Mouse (Mus musculus) heart, embryonic 12.5 days (tissue): ENCODE measurements around the gene Gm47985. TPM values are rescaled to one million over a fixed set of nuclear protein-coding genes. Genes with fewer than 3 reads are reported as not detected.
"Not testable (repeated sequence)": the region's sequence is repeated elsewhere in the genome, so short reads cannot be mapped to it uniquely, and the experiment has no call there.

ENCODE experiments used
- ATAC-seq: fragments of 200-750 bp; cut with Nextera tagmentation; 2 replicates; pipeline ENCODE4 v1.8.0; 2017; ENCODE audit warnings: moderate TSS enrichment, moderate library complexity; ENCODE audit not compliant: insufficient number of reproducible peaks, low FRiP score
- H3K27ac ChIP-seq: fragments of 300-500 bp; sonication (generic); 2 replicates; pipeline ENCODE4 v1.5.1; 2016; ENCODE audit warnings: mild to moderate bottlenecking, moderate library complexity; ENCODE audit not compliant: poor library complexity, severe bottlenecking
- H3K27me3 ChIP-seq: fragments of 300-500 bp; sonication (generic); replicated peaks from 2 replicates; pipeline ENCODE4 v1.6.1; 2016; ENCODE audit warnings: mild to moderate bottlenecking, moderate library complexity
- H3K36me3 ChIP-seq: fragments of 300-500 bp; sonication (generic); 2 replicates; pipeline ENCODE4 v1.6.1; 2016; ENCODE audit warnings: mild to moderate bottlenecking, moderate library complexity
- H3K4me1 ChIP-seq: fragments of 300-500 bp; sonication (generic); replicated peaks from 2 replicates; pipeline ENCODE4 v1.6.1; 2016; ENCODE audit warnings: mild to moderate bottlenecking
- H3K4me2 ChIP-seq: fragments of 300-500 bp; sonication (generic); 2 replicates; pipeline ENCODE4 v1.6.1; 2016; ENCODE audit warnings: mild to moderate bottlenecking, moderate library complexity
- H3K4me3 ChIP-seq: fragments of 300-500 bp; sonication (generic); 2 replicates; pipeline ENCODE4 v1.5.1; 2016; ENCODE audit warnings: mild to moderate bottlenecking
- H3K9ac ChIP-seq: fragments of 300-500 bp; sonication (generic); 2 replicates; pipeline ENCODE4 v1.6.1; 2016; ENCODE audit warnings: mild to moderate bottlenecking, moderate library complexity
- H3K9me3 ChIP-seq: fragments of 300-500 bp; sonication (generic); replicated peaks from 2 replicates; pipeline ENCODE4 v1.6.1; 2016; ENCODE audit warnings: mild to moderate bottlenecking, moderate library complexity
- WGBS: fragments of 180-500 bp; shearing (Covaris S2); methylation state at CpG from one replicate; pipeline ENCODE4 v1.1.7; 2016; 5-methylcytosine and 5-hydroxymethylcytosine counted together
- polyA plus RNA-seq: library from polyadenylated mRNA; unstranded; fragments of >200 nt; fragmentation: Nextera tagmentation; extraction: Ambion mirVana; gene quantifications from 2 replicates; pipeline ENCODE4 v1.2.1, GENCODE M21; 2016

Gene Gm47985
- polyA plus RNA-seq, 1 experiment from 2014 or later, result 3.1 TPM

DNA sequence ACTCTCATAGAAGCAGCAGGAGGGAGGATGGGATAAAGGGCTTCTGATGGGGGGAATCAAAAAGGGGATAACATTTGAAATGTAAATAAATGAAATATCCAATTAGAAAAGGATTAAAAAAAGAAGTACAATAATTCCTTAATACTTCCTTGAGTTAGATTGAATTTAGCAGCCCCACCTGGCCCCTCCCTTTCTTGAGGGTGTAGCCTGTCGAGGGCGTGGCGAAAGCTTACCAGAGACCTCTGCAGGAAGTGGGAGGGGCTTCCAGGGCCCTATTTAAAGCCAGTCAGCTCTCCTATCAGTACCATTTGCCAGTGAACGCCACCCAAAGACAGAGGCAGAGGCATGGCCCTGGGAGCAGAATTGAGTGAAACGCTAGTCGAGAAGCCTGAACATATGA, 21.5 kb downstream of the Gm47985 start, which contains the start of gene 3110040M04Rik:
3110040M04Rik (plus strand) TSS at position 304 of the 400 bp plus-strand sequence.
- not testable (repeated sequence) for ATAC-seq, H3K4me3 ChIP-seq, H3K27ac ChIP-seq, H3K9ac ChIP-seq, H3K27me3 ChIP-seq, H3K4me1 ChIP-seq, H3K36me3 ChIP-seq, H3K4me2 ChIP-seq, H3K9me3 ChIP-seq
- no CpG with 5 or more reads among the region's 6 CpGs for WGBS

DNA sequence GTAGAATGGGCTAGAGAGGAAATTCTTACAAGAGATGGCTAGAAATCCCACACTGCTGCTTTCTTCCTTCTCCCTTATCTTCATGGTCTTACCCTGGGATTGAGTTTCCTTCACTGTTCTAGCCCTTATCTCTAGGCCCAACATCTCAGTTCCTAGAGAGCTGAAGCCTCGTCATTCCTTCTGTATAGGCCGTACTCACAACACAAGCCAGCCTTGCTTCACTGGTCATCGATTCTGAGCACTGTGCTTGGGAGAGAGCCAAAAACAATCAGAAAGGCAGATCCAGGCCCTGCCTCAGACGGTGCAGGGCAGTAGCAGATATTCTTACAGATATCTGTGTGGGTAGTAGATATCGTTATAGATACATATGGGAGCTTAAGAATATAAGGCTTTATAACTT, 26.2 kb downstream of the Gm47985 start:
- H3K4me2 ChIP-seq, H3K4me3 ChIP-seq, H3K4me1 ChIP-seq, H3K27me3 ChIP-seq, H3K27ac ChIP-seq, H3K9ac ChIP-seq, H3K36me3 ChIP-seq, H3K9me3 ChIP-seq: not testable (repeated sequence)
- 38% methylated on average over 4 of the region's 5 CpGs for whole genome bisulfite sequencing
- peak; percentile 66; the same call in 1 of the 2 replicates for ATAC-seq

DNA sequence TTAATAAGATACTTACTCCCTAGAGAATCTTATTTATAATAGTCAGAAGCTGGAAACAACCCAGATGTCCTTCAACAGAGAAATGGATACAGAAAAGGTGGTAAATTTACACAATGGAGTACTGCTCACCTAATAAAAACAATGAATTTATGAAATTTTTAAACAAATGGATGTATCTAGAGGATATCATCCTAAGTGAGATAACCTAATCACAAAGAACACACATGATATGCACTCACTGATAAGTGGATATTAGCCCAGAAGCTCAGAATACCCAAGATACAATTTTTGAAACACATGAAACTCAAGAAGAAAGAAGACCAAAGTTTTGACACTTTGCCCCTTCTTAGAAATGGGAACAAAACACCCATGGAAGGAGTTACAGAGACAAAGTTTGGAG, 26.6 kb downstream of the Gm47985 start:
- not testable (repeated sequence) for H3K36me3 ChIP-seq, H3K9me3 ChIP-seq, H3K4me3 ChIP-seq, H3K4me2 ChIP-seq, H3K27me3 ChIP-seq, H3K27ac ChIP-seq, H3K4me1 ChIP-seq, H3K9ac ChIP-seq
- peak; percentile 48; the same call in 1 of the 2 replicates for ATAC-seq

DNA sequence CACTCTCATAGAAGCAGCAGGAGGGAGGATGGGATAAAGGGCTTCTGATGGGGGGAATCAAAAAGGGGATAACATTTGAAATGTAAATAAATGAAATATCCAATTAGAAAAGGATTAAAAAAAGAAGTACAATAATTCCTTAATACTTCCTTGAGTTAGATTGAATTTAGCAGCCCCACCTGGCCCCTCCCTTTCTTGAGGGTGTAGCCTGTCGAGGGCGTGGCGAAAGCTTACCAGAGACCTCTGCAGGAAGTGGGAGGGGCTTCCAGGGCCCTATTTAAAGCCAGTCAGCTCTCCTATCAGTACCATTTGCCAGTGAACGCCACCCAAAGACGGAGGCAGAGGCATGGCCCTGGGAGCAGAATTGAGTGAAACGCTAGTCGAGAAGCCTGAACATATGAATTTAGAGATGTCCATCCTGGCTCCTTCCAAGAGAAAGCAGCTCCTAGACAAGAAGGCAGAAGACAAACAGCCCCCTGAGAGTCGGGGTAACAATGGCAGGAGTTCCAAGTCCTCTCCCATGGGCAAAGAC, 27.6 kb downstream of the Gm47985 start, which contains the start of gene Gm47996:
Gm47996 (plus strand) TSS at position 308 of the 532 bp plus-strand sequence.
- not testable (repeated sequence) for H3K27ac ChIP-seq, H3K4me3 ChIP-seq, H3K27me3 ChIP-seq, H3K4me2 ChIP-seq, H3K9ac ChIP-seq, ATAC-seq, H3K4me1 ChIP-seq, H3K9me3 ChIP-seq, H3K36me3 ChIP-seq
- WGBS, result 74% methylated on average over 6 of the region's 8 CpGs

DNA sequence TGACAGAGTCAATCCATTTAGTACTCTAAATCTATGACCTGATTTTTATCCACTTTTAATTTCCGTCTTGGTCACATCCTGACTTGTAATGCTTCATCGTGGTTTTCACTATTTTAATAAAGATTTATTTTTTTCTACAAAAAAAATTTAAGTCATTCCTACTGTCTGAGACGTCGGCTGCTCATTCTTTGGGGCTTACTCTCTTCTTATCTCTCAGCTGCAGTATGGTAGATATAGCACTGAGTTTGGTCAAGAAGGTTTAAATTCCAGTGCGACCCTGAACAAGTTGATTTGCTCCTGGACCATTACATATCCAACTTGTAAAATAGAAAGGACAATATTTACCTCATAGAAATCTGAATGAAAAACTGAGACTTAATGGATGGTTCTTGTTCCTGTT, 29.3 kb downstream of the Gm47985 start:
- not testable (repeated sequence) for H3K9ac ChIP-seq, H3K27ac ChIP-seq, ATAC-seq, H3K9me3 ChIP-seq, H3K4me1 ChIP-seq, H3K36me3 ChIP-seq, H3K4me2 ChIP-seq, H3K27me3 ChIP-seq, H3K4me3 ChIP-seq
- WGBS, result 57% methylated on average over 5 of the region's 5 CpGs

DNA sequence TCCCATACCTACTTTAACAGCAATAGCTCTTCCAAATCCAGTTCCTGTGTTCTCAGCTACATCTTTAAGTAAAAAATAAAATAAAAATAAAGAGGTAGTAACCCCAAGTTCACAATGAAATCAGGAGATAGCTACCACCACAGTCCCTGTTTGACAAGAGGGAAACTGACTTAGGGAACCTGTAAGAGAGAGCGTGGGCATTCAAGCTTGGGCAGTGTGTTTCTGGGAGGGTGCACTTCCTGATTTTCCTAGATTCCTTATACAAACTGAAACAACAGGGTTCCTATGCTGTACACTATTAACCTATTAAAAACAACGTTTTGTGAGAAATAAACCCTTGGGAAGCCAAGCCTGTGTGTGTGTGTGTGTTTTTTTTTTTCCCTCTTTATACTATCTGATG, 32.5 kb downstream of the Gm47985 start:
- Histone ChIP-seq H3K4me2 (no peak overlapping the region), H3K4me3 (no peak overlapping the region), H3K9ac (no peak overlapping the region), H3K4me1 (0 out of 2 replicates have a peak, but pooled peaks cover 5% of the 10 kb centered on the region), H3K27me3 (no peaks in the 10 kb centered on the region), H3K27ac (no peak overlapping the region), H3K9me3 (no peaks in the 10 kb centered on the region), H3K36me3 (no peaks in the 10 kb centered on the region)
- no peak for ATAC-seq
- WGBS, result 74% methylated on average over 2 of the region's 2 CpGs

DNA sequence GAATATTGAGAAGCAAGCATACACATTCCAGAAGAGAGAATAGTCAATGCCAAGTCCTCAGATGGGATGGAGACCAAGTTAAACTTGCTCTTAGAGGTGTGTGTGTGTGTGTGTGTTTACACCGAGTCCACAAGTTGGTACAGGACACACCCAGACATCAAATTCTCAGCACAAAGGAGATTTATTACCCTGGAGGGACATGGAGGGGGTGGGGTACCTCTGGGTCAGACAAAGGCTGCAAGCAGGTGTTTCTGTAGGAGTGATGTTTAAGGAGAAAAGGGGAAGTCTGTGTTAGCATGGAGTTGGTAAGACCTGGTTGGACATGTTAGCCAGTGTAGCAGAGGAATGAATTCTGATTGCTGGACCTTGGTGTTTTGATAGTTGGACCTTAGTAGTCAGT, 33.6 kb downstream of the Gm47985 start:
- no peaks in the 10 kb centered on the region for H3K9me3 ChIP-seq
- H3K4me2 ChIP-seq, result no peak overlapping the region
- H3K4me1 ChIP-seq, result 0 out of 2 replicates have a peak, but pooled peaks cover 5% of the 10 kb centered on the region
- WGBS, result 81% methylated on average over 1 of the region's 1 CpGs
- ATAC-seq, result no peak
- no peak overlapping the region for H3K27ac ChIP-seq
- no peaks in the 10 kb centered on the region for H3K36me3 ChIP-seq
- H3K4me3 ChIP-seq, result no peak overlapping the region
- H3K27me3 ChIP-seq, result no peaks in the 10 kb centered on the region
- no peak overlapping the region for H3K9ac ChIP-seq

DNA sequence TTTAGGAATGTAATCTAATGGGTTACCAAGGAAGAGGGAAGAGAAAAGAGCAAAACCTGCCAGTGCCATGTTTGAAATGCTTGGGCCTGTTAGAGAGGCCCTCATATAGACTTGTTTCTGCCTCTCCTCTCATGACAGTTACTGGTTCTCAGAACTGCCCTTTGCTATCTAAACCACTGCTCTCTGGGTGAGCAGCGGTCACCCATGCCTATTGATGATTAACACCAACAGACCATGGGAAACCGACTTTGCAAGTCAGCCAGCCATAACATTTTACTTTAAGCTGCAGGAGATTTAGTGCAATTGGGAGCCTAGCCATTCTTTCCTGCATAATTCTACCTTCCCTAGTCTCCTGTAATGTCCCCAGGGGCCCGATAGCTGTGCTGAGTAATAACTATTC, 34.1 kb downstream of the Gm47985 start:
- no peak overlapping the region for H3K4me2 ChIP-seq
- 0 out of 2 replicates have a peak, but pooled peaks cover 5% of the 10 kb centered on the region for H3K4me1 ChIP-seq
- 71% methylated on average over 3 of the region's 3 CpGs for WGBS
- no peak overlapping the region for H3K27ac ChIP-seq
- no peaks in the 10 kb centered on the region for H3K36me3 ChIP-seq
- no peaks in the 10 kb centered on the region for H3K27me3 ChIP-seq
- H3K9ac ChIP-seq, result no peak overlapping the region
- H3K9me3 ChIP-seq, result no peaks in the 10 kb centered on the region
- ATAC-seq, result no peak
- H3K4me3 ChIP-seq, result no peak overlapping the region

DNA sequence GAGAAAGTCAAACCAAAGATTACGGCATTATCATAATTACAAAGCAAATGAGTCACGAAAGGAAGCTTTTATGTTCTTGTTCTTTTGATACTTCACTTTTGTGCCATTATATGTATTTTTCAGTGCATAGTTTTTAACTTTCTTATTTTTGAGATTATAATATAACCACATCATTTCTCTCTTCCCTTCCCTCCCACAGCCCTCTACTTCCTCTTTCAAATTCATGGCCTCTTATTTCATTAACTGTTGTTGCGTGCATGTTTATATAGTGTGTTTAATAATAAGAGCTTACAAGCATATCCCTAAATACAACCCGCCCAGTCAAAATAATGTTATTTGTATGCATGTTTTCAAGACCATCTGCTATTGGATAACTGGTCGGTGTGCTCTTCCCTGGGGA, 36.7 kb downstream of the Gm47985 start:
- Histone ChIP-seq H3K4me2 (no peak overlapping the region), H3K4me1 (peaks cover 16% of the 10 kb centered on the region), H3K36me3 (no peaks in the 10 kb centered on the region), H3K27me3 (no peaks in the 10 kb centered on the region), H3K4me3 (no peak overlapping the region), H3K9me3 (no peaks in the 10 kb centered on the region), H3K9ac (no peak overlapping the region), H3K27ac (no peak overlapping the region)
- no peak for ATAC-seq
- WGBS, result 92% methylated on average over 5 of the region's 5 CpGs

DNA sequence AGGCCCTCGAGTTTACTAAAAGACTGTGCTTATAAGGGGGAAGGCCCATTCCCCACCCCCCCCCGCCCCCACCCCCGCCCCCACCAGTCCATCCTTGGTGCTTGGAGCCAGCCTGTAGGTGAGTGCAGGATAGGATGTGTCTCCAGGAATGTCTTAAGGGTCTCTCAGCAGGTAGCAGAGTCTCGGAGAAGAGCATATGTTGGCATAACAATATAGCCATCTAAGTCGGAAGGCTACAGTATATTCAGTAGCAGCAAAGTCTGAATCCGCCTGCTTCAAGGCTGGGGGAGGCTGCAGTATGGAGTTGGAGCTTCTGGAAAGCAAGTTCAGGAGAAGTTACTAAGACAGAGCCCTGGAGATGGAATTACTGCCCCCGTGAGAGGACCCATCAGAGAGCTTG, 37.8 kb downstream of the Gm47985 start:
- no peak overlapping the region for H3K9ac ChIP-seq
- ATAC-seq, result no peak
- 77% methylated on average over 7 of the region's 7 CpGs for WGBS

DNA sequence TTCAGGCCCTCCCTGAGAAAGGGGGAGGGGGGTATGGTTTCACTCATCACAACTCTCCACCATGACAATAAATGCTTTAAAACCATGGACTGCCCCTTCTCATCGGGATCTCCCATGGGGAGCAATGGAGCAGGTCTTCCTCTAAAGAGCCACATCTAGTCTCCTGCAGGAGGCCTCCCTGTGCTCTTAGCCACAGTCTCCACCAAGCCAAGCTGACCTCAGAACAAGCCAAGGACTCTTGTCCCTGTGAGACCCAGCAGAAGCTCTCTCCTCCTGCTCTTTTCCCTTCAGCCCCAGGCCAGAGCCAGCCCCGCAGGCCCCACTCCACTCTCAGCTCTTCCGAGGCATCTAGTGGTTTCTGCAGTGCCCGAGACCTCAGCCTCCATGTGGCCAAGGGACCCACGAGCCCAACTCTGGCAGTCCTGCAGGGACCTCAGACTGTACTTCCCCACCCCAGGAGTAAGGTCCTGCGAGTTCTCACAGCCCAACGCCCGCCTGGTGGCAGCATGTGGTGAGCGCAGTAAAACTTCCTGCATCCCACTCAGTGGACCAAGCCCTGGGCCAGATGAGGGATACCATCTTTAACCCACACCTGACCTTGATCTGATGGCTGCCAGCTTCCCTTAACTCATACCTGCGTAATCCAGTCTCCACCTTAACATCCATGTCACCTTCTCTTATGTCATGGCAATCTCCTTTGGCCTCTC, 40.4 kb downstream of the Gm47985 start:
- Histone ChIP-seq H3K9ac (no peak overlapping the region), H3K27ac (no peak overlapping the region), H3K4me1 (peaks cover 12% of the 10 kb centered on the region), H3K9me3 (no peaks in the 10 kb centered on the region), H3K36me3 (no peaks in the 10 kb centered on the region), H3K27me3 (no peaks in the 10 kb centered on the region), H3K4me2 (no peak overlapping the region), H3K4me3 (no peak overlapping the region)
- WGBS, result 85% methylated on average over 10 of the region's 10 CpGs
- ATAC-seq, result no peak

More for the DNA sequence above, 37.8 kb downstream of the Gm47985 start:
- Histone ChIP-seq H3K36me3 (no peaks in the 10 kb centered on the region), H3K4me2 (no peak overlapping the region), H3K27ac (no peak overlapping the region), H3K27me3 (no peaks in the 10 kb centered on the region), H3K4me1 (peaks cover 12% of the 10 kb centered on the region), H3K9me3 (no peaks in the 10 kb centered on the region), H3K4me3 (no peak overlapping the region)

DNA sequence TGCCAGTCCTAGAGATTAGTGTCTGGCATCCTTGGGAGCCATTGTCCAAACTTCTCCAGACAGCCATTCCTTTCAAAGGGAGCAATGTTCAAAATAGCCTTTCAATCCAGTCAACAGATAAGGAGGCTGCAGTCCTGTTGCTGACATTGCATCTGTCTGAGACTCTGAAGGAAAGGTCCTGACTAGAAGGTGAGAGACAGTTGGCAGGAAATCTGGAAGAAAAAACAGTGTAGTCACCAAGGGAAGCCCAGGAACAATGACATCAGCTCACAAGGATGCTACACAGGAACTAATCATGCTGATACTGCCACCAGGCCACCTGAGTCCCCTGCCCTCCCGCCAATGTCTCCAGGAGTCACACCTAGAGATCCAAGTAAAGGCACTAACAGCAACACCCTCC, 41.0 kb downstream of the Gm47985 start:
- Histone ChIP-seq H3K4me3 (no peak overlapping the region), H3K4me1 (peaks cover 12% of the 10 kb centered on the region), H3K9me3 (no peaks in the 10 kb centered on the region), H3K27ac (no peak overlapping the region), H3K36me3 (no peaks in the 10 kb centered on the region), H3K27me3 (no peaks in the 10 kb centered on the region), H3K4me2 (no peak overlapping the region), H3K9ac (no peak overlapping the region)
- WGBS, result 50% methylated on average over 1 of the region's 1 CpGs
- ATAC-seq, result no peak
